Mouse (Mus musculus) kidney, adult 10 weeks (tissue): ENCODE data around the gene Olfr301. TPM values are rescaled to one million over a fixed set of nuclear protein-coding genes. Genes with fewer than 3 reads are reported as not detected.

ENCODE experiments used
- polyA plus RNA-seq: library from polyadenylated mRNA; stranded (reverse); fragments of 350-450 nt; fragmentation: Illumina TruSeq; extraction: RNeasy Lipid Tissue Mini Kit (QIAGEN cat#74804); gene quantifications from one replicate; pipeline ENCODE4 v1.2.3, GENCODE M21; 2014; ENCODE audit warnings: low read depth, low replicate concordance

The Olfr301 gene
- polyA plus RNA-seq, result not detected

DNA sequence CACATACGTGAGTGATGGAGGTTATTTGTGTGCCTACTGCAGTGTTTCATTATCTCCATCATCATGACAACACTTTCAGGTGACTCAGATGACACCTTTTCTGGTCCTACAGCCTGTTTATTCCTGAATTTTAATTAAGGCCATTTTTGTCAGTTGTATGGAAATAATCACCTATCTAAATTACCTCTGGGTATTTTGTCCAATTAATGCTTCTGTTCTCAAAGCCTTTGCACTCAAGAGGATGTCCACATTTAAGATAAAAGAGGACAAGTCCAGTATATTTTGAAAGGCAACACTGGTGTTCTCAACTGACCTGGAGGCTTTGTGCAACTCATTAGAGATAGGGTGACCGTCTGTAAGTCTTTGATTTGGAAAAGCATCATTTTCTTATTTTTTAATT, at the start of gene Olfr301:
Olfr301 (plus strand) TSS at position 301 of the 400 bp plus-strand sequence.

DNA sequence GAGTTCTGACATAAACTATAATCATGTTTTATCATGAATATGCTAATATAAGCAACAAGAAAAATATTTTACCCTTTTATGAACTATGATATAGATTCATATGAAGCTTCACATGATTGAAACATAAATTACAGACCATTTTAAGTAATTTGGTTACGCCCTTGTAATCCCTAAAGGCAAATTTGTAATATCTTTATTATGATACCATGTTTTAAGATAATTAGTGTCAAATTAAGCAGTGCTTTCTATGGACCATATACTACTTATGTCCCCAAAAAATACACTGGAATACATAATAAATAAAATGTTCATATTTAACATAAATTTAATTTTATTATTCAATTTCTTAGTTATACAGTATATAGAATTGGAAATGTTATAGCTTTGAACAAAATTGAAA, 36.8 kb upstream of the Olfr301 start, which contains the start of gene Olfr305:
Olfr305 (minus strand) TSS at position 101 of the 400 bp plus-strand sequence.

DNA sequence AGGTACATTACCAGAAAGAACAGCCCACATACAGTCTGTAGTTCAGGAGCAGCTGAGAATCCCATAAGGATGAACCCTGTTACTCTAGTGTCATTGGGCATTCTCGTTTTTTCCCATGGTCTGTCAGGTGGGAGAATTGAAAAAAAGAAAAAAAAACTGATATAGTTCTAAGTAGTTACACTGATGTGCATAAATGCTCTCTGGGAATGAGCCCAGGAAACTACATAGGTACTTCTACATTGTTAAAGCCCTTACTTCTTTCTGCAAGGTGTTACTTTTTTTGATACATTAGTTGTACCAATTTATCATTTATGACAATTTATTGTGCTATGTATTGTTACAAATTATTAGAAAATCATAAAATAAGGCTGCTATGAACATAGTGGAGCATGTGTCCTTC, 17.1 kb upstream of the Olfr301 start, which contains the start of gene Olfr304:
Olfr304 (minus strand) TSS at position 101 of the 400 bp plus-strand sequence.

DNA sequence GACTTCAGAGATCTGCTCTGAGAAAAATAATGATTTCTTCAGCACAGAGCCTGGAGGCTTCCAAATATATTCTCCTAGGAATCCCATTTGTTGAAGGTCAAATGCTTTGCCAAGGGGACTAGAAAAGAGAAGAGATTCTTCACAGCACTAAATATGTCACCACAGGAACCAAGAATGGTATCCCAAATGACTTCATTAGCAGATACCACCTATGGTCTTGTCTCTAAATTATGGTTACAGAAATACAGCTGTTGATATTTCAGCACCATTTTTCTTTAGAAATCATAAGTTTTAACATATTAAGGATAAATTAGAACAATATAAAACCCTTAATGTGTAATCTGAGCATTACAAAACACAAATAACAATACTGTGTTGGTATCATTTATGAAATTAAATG, 6.0 kb upstream of the Olfr301 start, which contains the start of gene Olfr303:
Olfr303 (minus strand) TSS at position 101 of the 400 bp plus-strand sequence.

DNA sequence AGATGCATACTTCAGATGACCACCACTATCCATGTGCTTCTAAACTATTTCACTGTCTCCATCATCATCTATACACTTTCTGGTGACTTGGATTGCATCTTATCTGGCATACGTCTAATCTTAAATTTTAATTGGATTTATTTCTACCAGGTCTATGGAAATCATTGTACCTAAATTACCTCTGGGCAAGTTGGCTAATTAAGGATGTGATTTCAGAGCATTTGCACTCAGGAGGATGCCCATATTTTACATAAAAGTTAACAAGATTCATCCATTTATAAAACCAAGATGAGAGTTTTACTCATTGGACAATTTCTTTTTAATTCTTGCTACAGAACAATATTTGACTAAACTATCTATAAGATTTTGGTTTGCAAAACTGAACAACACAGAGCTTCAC, 56.0 kb downstream of the Olfr301 start, which contains the start of gene Olfr299:
Olfr299 (plus strand) TSS at position 301 of the 400 bp plus-strand sequence.

Other genes with a start within 250 kb of the Olfr301 start
- not detected for gene Vmn2r75, start 232.1 kb upstream of the Olfr301 start, polyA plus RNA-seq
- gene Vmn2r76, start 157.5 kb upstream of the Olfr301 start, polyA plus RNA-seq, result not detected
- not detected for gene Olfr310, start 126.7 kb upstream of the Olfr301 start, polyA plus RNA-seq
- gene Olfr309, start 90.1 kb upstream of the Olfr301 start, polyA plus RNA-seq, result not detected
- not detected for gene Olfr308, start 78.2 kb upstream of the Olfr301 start, polyA plus RNA-seq
- gene Olfr307, start 66.3 kb upstream of the Olfr301 start, polyA plus RNA-seq, result not detected
- gene Olfr305, start 36.9 kb upstream of the Olfr301 start, polyA plus RNA-seq, result not detected
- gene Olfr304, start 17.2 kb upstream of the Olfr301 start, polyA plus RNA-seq, result not detected
- not detected for gene Olfr303, start 6.1 kb upstream of the Olfr301 start, polyA plus RNA-seq
- gene Olfr299, start 56.1 kb downstream of the Olfr301 start, polyA plus RNA-seq, result not detected
- gene Olfr298, start 88.6 kb downstream of the Olfr301 start, polyA plus RNA-seq, result not detected
- gene Olfr297, start 116.1 kb downstream of the Olfr301 start, polyA plus RNA-seq, result not detected
- not detected for gene Olfr295, start 180.0 kb downstream of the Olfr301 start, polyA plus RNA-seq
- not detected for gene Olfr294, start 212.8 kb downstream of the Olfr301 start, polyA plus RNA-seq
- gene Olfr293, start 245.2 kb downstream of the Olfr301 start, polyA plus RNA-seq, result not detected